Mouse (Mus musculus) adrenal gland, adult 8-10 months (tissue): ENCODE measurements around the gene Hils1. TPM values are rescaled to one million over a fixed set of nuclear protein-coding genes. Genes with fewer than 3 reads are reported as not detected.
"Not testable (repeated sequence)": the region's sequence is repeated elsewhere in the genome, so short reads cannot be mapped to it uniquely, and the experiment has no call there.

Source experiments
- DNase-seq: peaks from one replicate; pipeline ENCODE4 v3.0.0; 2022
- total RNA-seq, 4 experiments: library from RNA; stranded (reverse); gene quantifications; 2 replicates each; pipeline ENCODE4 v1.2.4; 2022

The Hils1 gene
- total RNA-seq, 4 experiments from 2014 or later, result not detected

- DNase-seq, result no peak
Measured at GRCm38 (mm10) chr11:95006038-95006437, 38.6 kb downstream of the Hils1 start.

- DNase-seq, result peak; percentile 75
Measured at GRCm38 (mm10) chr11:95006525-95007219, 39.3 kb downstream of the Hils1 start.

GRCm38 (mm10) chr11:95007418-95007817 is 40.0 kb downstream of the Hils1 start:
- DNase-seq, result no peak

- DNase-seq, result no peak
Measured at GRCm38 (mm10) chr11:95008661-95009628, 41.6 kb downstream of the Hils1 start.

GRCm38 (mm10) chr11:95009629-95010014 is 42.2 kb downstream of the Hils1 start, which contains the start of gene Samd14:
TSS of gene Samd14 (plus strand) at chr11:95009879.
- no peak for DNase-seq

- no peak for DNase-seq
Measured at GRCm38 (mm10) chr11:95010141-95010739, 42.8 kb downstream of the Hils1 start.

GRCm38 (mm10) chr11:95010841-95011403 is 43.5 kb downstream of the Hils1 start:
- not testable (repeated sequence) for DNase-seq

- no peak for DNase-seq
Measured at GRCm38 (mm10) chr11:95011416-95011815, 44.0 kb downstream of the Hils1 start.

- no peak for DNase-seq
Measured at GRCm38 (mm10) chr11:95012075-95012474, 44.7 kb downstream of the Hils1 start.

- no peak for DNase-seq
Measured at GRCm38 (mm10) chr11:95012487-95012886, 45.1 kb downstream of the Hils1 start.

- DNase-seq, result no peak
Measured at GRCm38 (mm10) chr11:95015484-95015883, 48.1 kb downstream of the Hils1 start.

Other genes starting within 250 kb of the Hils1 start
- gene Cdc34b, start 225.8 kb upstream of the Hils1 start, total RNA-seq, result under 1 TPM in 2 of 4 experiments, not detected in 2; 0.41 to 0.56 TPM
- gene Tmem92, start 184.9 kb upstream of the Hils1 start, total RNA-seq, result not detected
- 10 to 100 TPM; 25.9 to 57.5 (median 32.5) TPM for gene Col1a1, start 31.4 kb upstream of the Hils1 start, total RNA-seq
- gene Sgca, start 8.7 kb downstream of the Hils1 start, total RNA-seq, result not detected
- 100 to 1,000 TPM; 116 to 149 (median 131) TPM for gene Ppp1r9b, start 23.4 kb downstream of the Hils1 start, total RNA-seq
- gene Samd14, start 42.3 kb downstream of the Hils1 start, total RNA-seq, result 1 to 10 TPM; 3.9 to 9.1 (median 5.6) TPM
- gene Pdk2, start 73.8 kb downstream of the Hils1 start, total RNA-seq, result 10 to 100 TPM; 60.9 to 90.5 (median 76.0) TPM
- 10 to 100 TPM; 40.8 to 74.6 (median 49.9) TPM for gene Itga3, start 109.2 kb downstream of the Hils1 start, total RNA-seq
- gene Dlx3, start 152.5 kb downstream of the Hils1 start, total RNA-seq, result not detected
- under 1 TPM in 2 of 4 experiments, not detected in 2; 0.28 to 0.32 TPM for gene Dlx4, start 178.7 kb downstream of the Hils1 start, total RNA-seq